Mouse (Mus musculus) liver, postnatal 0 days (tissue): ENCODE measurements at regions not wholly inside any gene's neighbourhood (a gene's known extent, or its start where the extent isn't known, plus 50 kb on each side); places are given as distances from the start of the nearest gene placed in this dataset.

Experiments
- ATAC-seq: fragments of 200-750 bp; cut with Nextera tagmentation; 2 replicates; pipeline ENCODE4 v1.8.0; 2017; ENCODE audit warnings: mild to moderate bottlenecking, moderate library complexity
- DNase-seq: peaks from one replicate; pipeline ENCODE4 v3.0.0-alpha.2; 2016
- H3K27ac ChIP-seq: fragments of 300-500 bp; sonication (generic); 2 replicates; pipeline ENCODE4 v1.5.1; 2014; ENCODE audit warnings: antibody characterized with exemption, moderate library complexity, mild to moderate bottlenecking, low read depth
- H3K27me3 ChIP-seq: fragments of 300-500 bp; sonication (generic); 2 replicates; pipeline ENCODE4 v1.6.1; 2014; ENCODE audit warnings: low read length, control low read depth, mixed read lengths; ENCODE audit not compliant: insufficient read depth
- H3K36me3 ChIP-seq: fragments of 300-500 bp; sonication (generic); replicated peaks from 2 replicates; pipeline ENCODE4 v1.6.1; 2014; ENCODE audit warnings: mild to moderate bottlenecking, control low read depth, low read length, moderate library complexity, mixed read lengths; ENCODE audit not compliant: insufficient read depth
- H3K4me1 ChIP-seq: fragments of 300-500 bp; sonication (generic); 2 replicates; pipeline ENCODE4 v1.6.1; 2014; ENCODE audit warnings: antibody characterized with exemption, mild to moderate bottlenecking, control low read depth; ENCODE audit not compliant: insufficient read depth
- H3K4me2 ChIP-seq: fragments of 300-500 bp; sonication (generic); 2 replicates; pipeline ENCODE4 v1.6.1; 2014; ENCODE audit warnings: low read depth, mild to moderate bottlenecking, low read length, moderate library complexity, mixed read lengths
- H3K4me3 ChIP-seq: fragments of 300-500 bp; sonication (generic); 2 replicates; pipeline ENCODE4 v1.5.1; 2014; ENCODE audit warnings: low read depth, low read length
- H3K9ac ChIP-seq: fragments of 300-500 bp; sonication (generic); replicated peaks from 2 replicates; pipeline ENCODE4 v1.6.1; 2014; ENCODE audit warnings: mild to moderate bottlenecking, moderate library complexity
- H3K9me3 ChIP-seq: fragments of 300-500 bp; sonication (generic); 2 replicates; pipeline ENCODE4 v1.6.1; 2016; ENCODE audit warnings: mild to moderate bottlenecking, control low read depth, low read length, mixed read lengths
- CTCF ChIP-seq: sonication (generic); IDR thresholded peaks from 2 replicates; pipeline ENCODE4 v1.5.1; 2016; ENCODE audit warnings: antibody characterized with exemption, low read depth
- EP300 ChIP-seq: IDR thresholded peaks from 2 replicates; pipeline ENCODE4 v1.6.1; 2016; ENCODE audit warnings: antibody characterized with exemption, low read depth, mild to moderate bottlenecking
- WGBS: fragments of 180-500 bp; shearing (Covaris S2); extraction: QIAGEN DNeasy Blood & Tissue Kit; methylation state at CpG from one replicate; pipeline ENCODE4 v1.1.7; 2014; ENCODE audit not compliant: insufficient replicate concordance; 5-methylcytosine and 5-hydroxymethylcytosine counted together

GRCm38 (mm10) chr12:35377266-35377665, 157.6 kb downstream of the Ahr start:
- no peaks in the 10 kb centered on the region for H3K4me1 ChIP-seq
- TF ChIP-seq CTCF (no peak), EP300 (no peak)
- H3K9me3 ChIP-seq = no peaks in the 10 kb centered on the region
- H3K27ac ChIP-seq = no peak overlapping the region
- WGBS = 81% methylated on average over 3 of the region's 3 CpGs
- no peaks in the 10 kb centered on the region for H3K36me3 ChIP-seq
- H3K9ac ChIP-seq = no peak overlapping the region
- H3K4me2 ChIP-seq = no peak overlapping the region
- ATAC-seq (no peak), DNase-seq (no peak)
- H3K27me3 ChIP-seq = no peaks in the 10 kb centered on the region
- H3K4me3 ChIP-seq = no peak overlapping the region

DNA sequence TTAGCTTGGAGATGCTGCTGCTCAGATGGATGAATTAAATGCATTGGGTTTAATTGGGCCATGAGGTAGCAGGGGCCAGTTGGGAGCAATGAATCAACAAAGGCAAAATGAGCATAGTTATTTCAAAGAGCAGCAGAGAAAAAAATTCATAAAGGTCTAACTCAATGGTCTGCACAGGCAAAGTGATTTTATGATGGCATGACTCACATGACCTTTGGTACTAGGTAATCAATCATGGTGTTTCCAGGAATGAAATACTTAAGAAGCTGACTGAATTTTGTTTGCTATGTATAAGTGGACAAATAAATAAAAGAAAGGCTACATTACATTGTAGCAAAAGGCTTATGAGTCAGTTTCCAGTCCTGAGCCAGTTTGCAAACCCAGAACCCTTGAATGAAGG, 158.5 kb downstream of the Ahr start:
- no peak for TF ChIP-seq CTCF
- TF ChIP-seq EP300 = no peak
- Histone ChIP-seq H3K4me1 (no peaks in the 10 kb centered on the region), H3K27me3 (no peaks in the 10 kb centered on the region), H3K27ac (no peak overlapping the region), H3K4me3 (no peak overlapping the region), H3K9ac (no peak overlapping the region), H3K36me3 (no peaks in the 10 kb centered on the region), H3K9me3 (no peaks in the 10 kb centered on the region), H3K4me2 (no peak overlapping the region)
- ATAC-seq (no peak), DNase-seq (no peak)

- 76% methylated on average over 2 of the region's 2 CpGs for WGBS
Observed at GRCm38 (mm10) chr12:35357901-35358300, 176.9 kb downstream of the Ahr start.

GRCm38 (mm10) chr12:35338191-35338954, 196.5 kb downstream of the Ahr start:
- TF ChIP-seq EP300 (no peak), CTCF (no peak)
- DNase-seq = no peak
- 57% methylated on average over 4 of the region's 4 CpGs for WGBS

More at GRCm38 (mm10) chr12:35357901-35358300, 176.9 kb downstream of the Ahr start:
- no peak overlapping the region for H3K27ac ChIP-seq
- H3K36me3 ChIP-seq = no peaks in the 10 kb centered on the region
- DNase-seq (no peak), ATAC-seq (no peak)
- no peak overlapping the region for H3K9ac ChIP-seq
- no peak for TF ChIP-seq EP300
- TF ChIP-seq CTCF = no peak
- no peaks in the 10 kb centered on the region for H3K9me3 ChIP-seq
- no peaks in the 10 kb centered on the region for H3K27me3 ChIP-seq
- H3K4me3 ChIP-seq = no peak overlapping the region
- no peaks in the 10 kb centered on the region for H3K4me1 ChIP-seq
- H3K4me2 ChIP-seq = no peak overlapping the region

DNA sequence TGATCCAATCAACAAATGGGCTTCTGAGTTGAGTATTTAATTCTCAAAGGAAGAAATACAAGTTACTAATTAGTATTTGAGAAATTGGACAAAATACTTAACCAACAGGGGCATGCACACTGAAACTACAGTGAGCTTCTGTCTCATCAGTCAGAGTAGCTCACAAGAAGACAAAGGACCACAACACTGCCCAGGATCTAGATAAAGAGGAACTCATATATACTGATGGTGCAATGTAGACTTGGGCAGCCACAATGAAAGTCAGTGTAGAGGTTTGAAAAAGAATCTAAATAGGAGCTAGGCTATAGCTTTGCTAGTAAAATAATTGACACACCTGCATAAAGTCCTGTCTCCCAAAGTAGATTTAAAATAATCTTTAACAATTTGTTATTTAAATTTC, 198.5 kb downstream of the Ahr start:
- ATAC-seq (no peak), DNase-seq (no peak)
- Histone ChIP-seq H3K27ac (no peak overlapping the region), H3K36me3 (no peaks in the 10 kb centered on the region), H3K4me3 (no peak overlapping the region), H3K27me3 (no peaks in the 10 kb centered on the region), H3K4me2 (no peak overlapping the region), H3K9me3 (no peaks in the 10 kb centered on the region), H3K4me1 (no peaks in the 10 kb centered on the region), H3K9ac (no peak overlapping the region)
- TF ChIP-seq CTCF = no peak

More at GRCm38 (mm10) chr12:35338191-35338954, 196.5 kb downstream of the Ahr start:
- Histone ChIP-seq H3K4me1 (no peaks in the 10 kb centered on the region), H3K27me3 (no peaks in the 10 kb centered on the region), H3K36me3 (no peaks in the 10 kb centered on the region), H3K27ac (no peak overlapping the region), H3K4me2 (no peak overlapping the region), H3K4me3 (no peak overlapping the region), H3K9ac (no peak overlapping the region), H3K9me3 (no peaks in the 10 kb centered on the region)
- no peak for ATAC-seq

- Histone ChIP-seq H3K4me2 (no peak overlapping the region), H3K27me3 (no peaks in the 10 kb centered on the region), H3K9ac (no peak overlapping the region), H3K4me3 (no peak overlapping the region), H3K9me3 (no peaks in the 10 kb centered on the region), H3K36me3 (no peaks in the 10 kb centered on the region), H3K27ac (no peak overlapping the region), H3K4me1 (no peaks in the 10 kb centered on the region)
- TF ChIP-seq EP300 (no peak), CTCF (no peak)
- DNase-seq = no peak
- 77% methylated on average over 10 of the region's 10 CpGs for WGBS
- no peak for ATAC-seq
Observed at GRCm38 (mm10) chr12:35334344-35335075, 200.3 kb downstream of the Ahr start.
